Mouse (Mus musculus) neural tube, embryonic 11.5 days (tissue): ENCODE measurements around the gene Pde11a. TPM values are rescaled to one million over a fixed set of nuclear protein-coding genes. Genes with fewer than 3 reads are reported as not detected.

ENCODE experiments used
- ATAC-seq: fragments of 200-750 bp; cut with Nextera tagmentation; 2 replicates; pipeline ENCODE4 v1.8.0; 2017; ENCODE audit warnings: moderate number of reproducible peaks, mild to moderate bottlenecking, moderate TSS enrichment, moderate library complexity; ENCODE audit not compliant: insufficient read depth, low FRiP score, low TSS enrichment
- DNase-seq: peaks from one replicate; pipeline ENCODE4 v3.0.0-alpha.2; 2015; ENCODE audit warnings: low spot score
- H3K27ac ChIP-seq: fragments of 300-500 bp; sonication (generic); 2 replicates; pipeline ENCODE4 v1.5.1; 2014; ENCODE audit warnings: low read depth, mild to moderate bottlenecking, low read length
- H3K27me3 ChIP-seq: fragments of 300-500 bp; sonication (generic); 2 replicates; pipeline ENCODE4 v1.6.1; 2014; ENCODE audit warnings: mild to moderate bottlenecking, low read length, mixed read lengths; ENCODE audit not compliant: control insufficient read depth, insufficient read depth
- H3K36me3 ChIP-seq: fragments of 300-500 bp; sonication (generic); 2 replicates; pipeline ENCODE4 v1.6.1; 2014; ENCODE audit warnings: mild to moderate bottlenecking, low read length, moderate library complexity, mixed read lengths; ENCODE audit not compliant: control insufficient read depth, insufficient read depth
- H3K4me1 ChIP-seq: fragments of 300-500 bp; sonication (generic); 2 replicates; pipeline ENCODE4 v1.6.1; 2014; ENCODE audit warnings: low read length, mixed read lengths; ENCODE audit not compliant: control insufficient read depth, insufficient read depth
- H3K4me2 ChIP-seq: fragments of 300-500 bp; sonication (generic); 2 replicates; pipeline ENCODE4 v1.6.1; 2014; ENCODE audit warnings: low read depth, mild to moderate bottlenecking, moderate library complexity
- H3K4me3 ChIP-seq: fragments of 300-500 bp; sonication (generic); 2 replicates; pipeline ENCODE4 v1.5.1; 2014; ENCODE audit warnings: low read depth, low read length
- H3K9ac ChIP-seq: fragments of 300-500 bp; sonication (generic); 2 replicates; pipeline ENCODE4 v1.6.1; 2014; ENCODE audit warnings: mild to moderate bottlenecking, low read length
- H3K9me3 ChIP-seq: fragments of 300-500 bp; sonication (generic); 2 replicates; pipeline ENCODE4 v1.6.1; 2016; ENCODE audit warnings: low read length; ENCODE audit not compliant: control insufficient read depth
- WGBS: fragments of 180-500 bp; shearing (Covaris S2); extraction: QIAGEN DNeasy Blood & Tissue Kit; methylation state at CpG from one replicate; pipeline ENCODE4 v1.1.7; 2014; 5-methylcytosine and 5-hydroxymethylcytosine counted together
- polyA plus RNA-seq: library from polyadenylated mRNA; unstranded; fragments of >200 nt; fragmentation: Nextera tagmentation; extraction: Ambion mirVana; gene quantifications from 2 replicates; pipeline ENCODE4 v1.2.1, GENCODE M21; 2014

Pde11a gene
- polyA plus RNA-seq, 1 experiment from 2014 or later = 0.49 TPM

DNA sequence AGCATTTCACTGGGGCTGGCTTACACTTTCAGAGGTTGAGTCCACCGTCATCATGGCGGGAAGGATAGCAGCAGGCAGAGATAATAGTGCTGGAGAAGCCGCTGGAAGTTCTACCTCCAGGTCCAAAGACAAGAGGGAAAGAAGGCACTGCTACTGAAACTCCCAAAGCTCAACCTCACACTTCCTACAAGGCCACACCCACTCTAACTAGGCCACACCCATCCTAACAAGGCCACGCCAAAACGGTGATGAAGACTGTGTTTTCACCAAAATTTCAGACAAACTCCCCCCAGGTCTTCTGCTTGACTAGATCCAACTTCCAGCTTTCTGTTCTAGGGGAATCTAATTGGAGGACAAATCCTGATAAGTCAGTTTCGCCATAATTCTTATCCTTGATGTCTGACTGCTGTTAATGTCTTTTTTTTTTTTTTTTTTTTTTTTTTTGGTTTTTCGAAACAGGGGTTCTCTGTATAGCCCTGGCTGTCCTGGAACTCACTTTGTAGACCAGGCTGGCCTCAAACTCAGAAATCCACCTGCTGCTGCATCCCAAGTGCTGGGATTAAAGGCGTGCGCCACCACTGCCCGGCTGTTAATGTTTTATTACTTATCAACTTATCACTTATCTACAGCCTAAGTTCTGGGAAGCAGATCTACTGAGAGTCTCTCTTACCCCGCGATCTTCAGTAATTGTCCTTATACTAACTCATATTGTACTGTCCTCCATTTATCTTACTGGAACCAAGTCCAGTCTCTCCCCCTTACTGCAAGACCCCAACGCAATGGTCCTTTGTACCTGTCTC is 30.5 kb upstream of the Pde11a start:
- 80% methylated on average over 12 of the region's 13 CpGs for WGBS
- no peak for ATAC-seq

GRCm38 (mm10) chr2:76367188-76367922 is 28.8 kb upstream of the Pde11a start:
- ATAC-seq = no peak
- Histone ChIP-seq H3K27ac (no peak overlapping the region), H3K9ac (no peak overlapping the region), H3K4me2 (no peak overlapping the region), H3K9me3 (no peaks in the 10 kb centered on the region), H3K27me3 (no peaks in the 10 kb centered on the region), H3K4me1 (peaks cover 4% of the 10 kb centered on the region; the same call in 1 of the 2 replicates), H3K4me3 (no peak overlapping the region), H3K36me3 (no peaks in the 10 kb centered on the region)
- WGBS = 21% methylated on average over 9 of the region's 9 CpGs
- peak; percentile 83 for DNase-seq

More for the DNA sequence above, 30.5 kb upstream of the Pde11a start:
- H3K9ac ChIP-seq = no peak overlapping the region
- H3K27me3 ChIP-seq = no peaks in the 10 kb centered on the region
- H3K4me1 ChIP-seq = peaks cover 4% of the 10 kb centered on the region; the same call in 1 of the 2 replicates
- H3K9me3 ChIP-seq = no peaks in the 10 kb centered on the region
- DNase-seq = no peak
- peaks cover 2% of the 10 kb centered on the region; the same call in 1 of the 2 replicates for H3K36me3 ChIP-seq
- H3K4me3 ChIP-seq = no peak overlapping the region; the same call in 1 of the 2 replicates
- H3K4me2 ChIP-seq = no peak overlapping the region
- no peak overlapping the region for H3K27ac ChIP-seq

GRCm38 (mm10) chr2:76365811-76366210 is 27.2 kb upstream of the Pde11a start:
- peaks cover 1% of the 10 kb centered on the region; the same call in 1 of the 2 replicates for H3K4me1 ChIP-seq
- no peak overlapping the region for H3K4me2 ChIP-seq
- H3K9ac ChIP-seq = no peak overlapping the region
- no peak overlapping the region for H3K4me3 ChIP-seq
- 71% methylated on average over 4 of the region's 4 CpGs for WGBS
- H3K36me3 ChIP-seq = no peaks in the 10 kb centered on the region
- no peaks in the 10 kb centered on the region for H3K27me3 ChIP-seq
- DNase-seq (no peak), ATAC-seq (no peak)
- H3K9me3 ChIP-seq = no peaks in the 10 kb centered on the region
- H3K27ac ChIP-seq = no peak overlapping the region

DNA sequence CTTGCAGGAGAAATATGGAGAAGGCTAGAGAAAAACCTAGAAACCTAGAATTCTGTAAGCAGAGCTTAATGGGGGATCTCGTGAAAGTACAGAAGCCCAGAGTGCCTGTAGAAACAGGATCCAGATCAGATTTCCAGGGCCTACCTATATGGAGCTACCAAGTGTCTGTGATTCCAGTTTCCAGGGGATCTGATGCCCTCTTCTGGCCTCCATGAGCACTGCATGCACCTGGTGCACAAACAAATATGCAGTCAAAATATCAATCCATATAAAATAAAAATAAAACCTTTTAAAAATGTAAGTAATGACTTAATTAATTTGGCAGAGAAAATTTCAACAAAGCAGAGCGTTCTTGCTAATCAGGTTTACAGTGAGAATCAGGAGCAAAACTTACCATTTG is 23.5 kb upstream of the Pde11a start:
- no peak overlapping the region for H3K27ac ChIP-seq
- H3K4me1 ChIP-seq = no peaks in the 10 kb centered on the region
- no peak overlapping the region for H3K4me2 ChIP-seq
- H3K9me3 ChIP-seq = no peaks in the 10 kb centered on the region
- WGBS = 51% methylated on average over 2 of the region's 2 CpGs
- no peaks in the 10 kb centered on the region for H3K27me3 ChIP-seq
- no peak overlapping the region for H3K9ac ChIP-seq
- H3K4me3 ChIP-seq = no peak overlapping the region
- no peaks in the 10 kb centered on the region for H3K36me3 ChIP-seq
- no peak for ATAC-seq
- no peak for DNase-seq

DNA sequence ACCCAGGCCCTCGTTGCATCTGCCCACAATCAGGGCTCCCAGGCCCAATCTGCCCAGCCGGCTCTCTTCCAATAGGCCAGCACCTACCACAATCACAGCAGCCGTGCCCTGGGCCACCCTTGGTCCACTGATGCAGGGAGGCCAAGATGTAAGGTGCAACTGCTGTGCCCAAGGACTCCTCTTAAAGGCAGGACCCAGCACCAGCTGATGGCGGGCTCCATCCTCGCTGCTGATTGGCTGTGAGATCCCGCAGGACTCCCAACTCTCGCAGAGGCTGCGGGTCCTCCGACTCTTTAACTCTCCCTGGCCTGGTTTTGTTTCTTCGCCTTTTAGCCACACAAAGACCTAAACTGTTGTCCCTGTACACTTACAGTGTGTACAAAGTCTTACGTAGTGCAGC is 21.7 kb upstream of the Pde11a start, which contains the start of gene Cyct:
Cyct (minus strand) TSS at position 225 of the 400 bp plus-strand sequence.
- no peaks in the 10 kb centered on the region for H3K36me3 ChIP-seq
- no peak for DNase-seq
- no peak within 1 kb of the TSS for H3K4me2 ChIP-seq
- H3K9me3 ChIP-seq = no peaks in the 10 kb centered on the region
- no peak within 1 kb of the TSS for H3K27ac ChIP-seq
- no peaks in the 10 kb centered on the region for H3K27me3 ChIP-seq
- no peaks in the 10 kb centered on the region for H3K4me1 ChIP-seq
- WGBS = 88% methylated on average over 11 of the region's 11 CpGs
- no peak within 1 kb of the TSS for H3K9ac ChIP-seq
- no peak for ATAC-seq
- no peak within 1 kb of the TSS for H3K4me3 ChIP-seq

DNA sequence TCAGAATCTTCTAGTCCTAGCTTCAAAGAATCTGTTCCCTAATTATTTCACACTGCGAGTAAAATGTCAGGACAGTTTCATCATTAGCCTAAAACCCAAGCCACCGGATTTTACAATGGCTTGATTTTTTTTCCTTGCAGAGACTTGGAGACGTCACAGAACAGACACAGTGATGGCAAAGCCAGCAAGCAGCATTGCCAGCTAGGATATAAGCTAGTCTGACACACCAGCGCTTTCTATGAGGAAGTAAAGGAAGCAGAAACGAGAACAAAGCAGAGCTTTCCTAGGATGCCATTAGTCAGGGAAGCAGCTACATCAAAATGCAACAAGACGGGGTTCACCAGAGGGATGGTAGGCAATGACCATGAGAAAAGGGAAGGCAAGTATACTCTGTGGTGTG is 9.3 kb upstream of the Pde11a start:
- Histone ChIP-seq H3K4me1 (no peaks in the 10 kb centered on the region), H3K36me3 (no peaks in the 10 kb centered on the region), H3K9me3 (no peaks in the 10 kb centered on the region), H3K9ac (no peak overlapping the region), H3K4me3 (no peak overlapping the region), H3K4me2 (no peak overlapping the region), H3K27me3 (no peaks in the 10 kb centered on the region), H3K27ac (no peak overlapping the region)
- 83% methylated on average over 6 of the region's 6 CpGs for WGBS
- DNase-seq = no peak
- no peak for ATAC-seq

GRCm38 (mm10) chr2:76342146-76342545 is 3.6 kb upstream of the Pde11a start:
- Histone ChIP-seq H3K36me3 (no peaks in the 10 kb centered on the region), H3K9me3 (no peaks in the 10 kb centered on the region), H3K4me1 (no peaks in the 10 kb centered on the region), H3K27ac (no peak overlapping the region), H3K4me2 (no peak overlapping the region), H3K9ac (no peak overlapping the region), H3K4me3 (no peak overlapping the region), H3K27me3 (0 out of 2 replicates have a peak, but pooled peaks cover 6% of the 10 kb centered on the region)
- ATAC-seq (no peak), DNase-seq (no peak)
- 89% methylated on average over 9 of the region's 9 CpGs for WGBS

DNA sequence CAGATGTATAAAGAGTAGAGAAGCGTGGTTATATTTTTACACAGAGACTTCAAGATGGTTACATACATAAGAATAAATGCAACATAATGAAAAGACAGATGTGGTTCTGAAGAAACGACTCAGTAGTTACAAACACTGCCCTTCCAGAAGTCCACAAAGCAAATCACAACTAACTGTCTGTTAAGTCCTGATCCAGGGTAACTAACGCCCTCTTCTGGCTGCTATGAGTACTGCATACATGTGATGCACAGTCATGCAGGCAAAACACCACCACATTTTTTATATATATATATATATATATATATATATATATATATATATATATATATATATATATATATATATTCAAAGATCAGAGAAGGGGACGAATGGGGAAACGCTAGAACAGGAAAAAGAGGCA is 4.0 kb downstream of the Pde11a start:
- Histone ChIP-seq H3K27me3 (0 out of 2 replicates have a peak, but pooled peaks cover 6% of the 10 kb centered on the region), H3K4me3 (no peak overlapping the region), H3K9ac (no peak overlapping the region), H3K36me3 (no peaks in the 10 kb centered on the region), H3K9me3 (no peaks in the 10 kb centered on the region), H3K4me1 (no peaks in the 10 kb centered on the region), H3K27ac (no peak overlapping the region), H3K4me2 (no peak overlapping the region)
- WGBS = 86% methylated on average over 5 of the region's 5 CpGs
- DNase-seq = no peak
- ATAC-seq = no peak
